Mouse (Mus musculus) embryonic facial prominence, embryonic 14.5 days (tissue): Measurements from ENCODE around the gene Crybg1. TPM values are rescaled to one million over a fixed set of nuclear protein-coding genes. Genes with fewer than 3 reads are reported as not detected.

ENCODE experiments used
- ATAC-seq: fragments of 200-750 bp; cut with Nextera tagmentation; 2 replicates; pipeline ENCODE4 v1.8.0; 2017; ENCODE audit warnings: low read depth, moderate number of reproducible peaks, moderate TSS enrichment
- DNase-seq: peaks from one replicate; pipeline ENCODE4 v3.0.0-alpha.2; 2015; ENCODE audit warnings: low spot score
- H3K27ac ChIP-seq: fragments of 300-500 bp; sonication (generic); replicated peaks from 2 replicates; pipeline ENCODE4 v1.5.1; 2014; ENCODE audit warnings: low read depth, mild to moderate bottlenecking, low read length, moderate library complexity
- H3K27me3 ChIP-seq: fragments of 300-500 bp; sonication (generic); replicated peaks from 2 replicates; pipeline ENCODE4 v1.6.1; 2014; ENCODE audit warnings: low read length; ENCODE audit not compliant: control insufficient read depth, insufficient read depth
- H3K36me3 ChIP-seq: fragments of 300-500 bp; sonication (generic); 2 replicates; pipeline ENCODE4 v1.6.1; 2014; ENCODE audit warnings: low read length, mixed read lengths; ENCODE audit not compliant: control insufficient read depth, insufficient read depth
- H3K4me1 ChIP-seq: fragments of 300-500 bp; sonication (generic); 2 replicates; pipeline ENCODE4 v1.6.1; 2014; ENCODE audit warnings: antibody characterized with exemption, low read length; ENCODE audit not compliant: control insufficient read depth, insufficient read depth
- H3K4me2 ChIP-seq: fragments of 300-500 bp; sonication (generic); 2 replicates; pipeline ENCODE4 v1.6.1; 2014; ENCODE audit warnings: low read depth, mild to moderate bottlenecking, low read length, moderate library complexity, mixed read lengths
- H3K4me3 ChIP-seq: fragments of 300-500 bp; sonication (generic); 2 replicates; pipeline ENCODE4 v1.5.1; 2014; ENCODE audit warnings: low read depth, mild to moderate bottlenecking, low read length
- H3K9ac ChIP-seq: fragments of 300-500 bp; sonication (generic); 2 replicates; pipeline ENCODE4 v1.6.1; 2014; ENCODE audit warnings: low read depth, mild to moderate bottlenecking, low read length, moderate library complexity, mixed read lengths
- H3K9me3 ChIP-seq: fragments of 300-500 bp; sonication (generic); 2 replicates; pipeline ENCODE4 v1.6.1; 2016; ENCODE audit warnings: low read length; ENCODE audit not compliant: control insufficient read depth
- WGBS: fragments of 180-500 bp; shearing (Covaris S2); extraction: QIAGEN DNeasy Blood & Tissue Kit; methylation state at CpG from one replicate; pipeline ENCODE4 v1.1.7; 2014; 5-methylcytosine and 5-hydroxymethylcytosine counted together
- polyA plus RNA-seq: library from polyadenylated mRNA; unstranded; fragments of >200 nt; fragmentation: Nextera tagmentation; extraction: Ambion mirVana; gene quantifications from 2 replicates; pipeline ENCODE4 v1.2.1, GENCODE M21; 2014

Crybg1 gene
- polyA plus RNA-seq, 1 experiment from 2014 or later, result 3.6 TPM

- Histone ChIP-seq H3K9me3 (no peaks in the 10 kb centered on the region), H3K4me3 (no peak overlapping the region), H3K27me3 (peaks cover 27% of the 10 kb centered on the region), H3K4me2 (no peak overlapping the region), H3K27ac (no peak overlapping the region), H3K36me3 (no peaks in the 10 kb centered on the region), H3K9ac (no peak overlapping the region), H3K4me1 (0 out of 2 replicates have a peak, but pooled peaks cover 3% of the 10 kb centered on the region)
- DNase-seq, result no peak
- ATAC-seq, result no peak
- 75% methylated on average over 8 of the region's 8 CpGs for WGBS
These were observed 150.1 kb downstream of the Crybg1 start for GRCm38 (mm10) chr10:43998503-43999082.

- Histone ChIP-seq H3K27ac (no peak overlapping the region), H3K4me3 (no peak overlapping the region), H3K9me3 (no peaks in the 10 kb centered on the region), H3K4me1 (no peaks in the 10 kb centered on the region), H3K27me3 (peaks cover 21% of the 10 kb centered on the region), H3K4me2 (no peak overlapping the region), H3K9ac (no peak overlapping the region), H3K36me3 (no peaks in the 10 kb centered on the region)
- ATAC-seq, result no peak
- WGBS, result 81% methylated on average over 9 of the region's 9 CpGs
- no peak for DNase-seq
These were observed 150.6 kb downstream of the Crybg1 start for GRCm38 (mm10) chr10:43998023-43998422.

DNA sequence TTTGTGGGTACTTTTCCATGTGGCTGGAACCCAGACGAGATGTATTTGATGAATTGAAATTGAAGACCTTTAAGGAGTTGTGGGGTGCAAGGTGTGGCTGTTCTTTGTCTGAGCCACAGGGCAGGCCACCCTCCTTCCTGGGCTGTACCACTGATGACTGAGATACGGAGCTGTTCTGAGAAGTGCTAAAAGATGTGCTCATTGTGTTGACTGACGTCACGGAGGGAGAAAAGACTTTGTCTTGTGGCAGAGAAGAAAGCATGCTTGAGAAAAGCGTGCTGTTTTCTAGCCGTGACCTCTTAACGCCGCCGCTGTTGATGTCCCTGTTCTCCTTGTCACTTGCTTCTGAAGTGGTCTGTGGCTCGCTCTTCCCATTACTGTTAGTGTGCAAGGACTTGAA is 151.4 kb downstream of the Crybg1 start:
- ATAC-seq (no peak), DNase-seq (no peak)
- no peak overlapping the region for H3K4me3 ChIP-seq
- H3K4me1 ChIP-seq, result no peaks in the 10 kb centered on the region
- no peak overlapping the region for H3K27ac ChIP-seq
- WGBS, result 84% methylated on average over 10 of the region's 10 CpGs
- no peaks in the 10 kb centered on the region for H3K9me3 ChIP-seq
- H3K36me3 ChIP-seq, result no peaks in the 10 kb centered on the region
- H3K9ac ChIP-seq, result no peak overlapping the region
- H3K4me2 ChIP-seq, result no peak overlapping the region
- H3K27me3 ChIP-seq, result peaks cover 14% of the 10 kb centered on the region

GRCm38 (mm10) chr10:43995858-43996650 is 152.6 kb downstream of the Crybg1 start:
- no peaks in the 10 kb centered on the region for H3K4me1 ChIP-seq
- ATAC-seq (no peak), DNase-seq (no peak)
- 68% methylated on average over 10 of the region's 10 CpGs for WGBS
- peaks cover 1% of the 10 kb centered on the region; the same call in 1 of the 2 replicates for H3K27me3 ChIP-seq
- no peak overlapping the region for H3K27ac ChIP-seq
- no peaks in the 10 kb centered on the region for H3K9me3 ChIP-seq
- H3K36me3 ChIP-seq, result no peaks in the 10 kb centered on the region
- H3K4me3 ChIP-seq, result no peak overlapping the region
- no peak overlapping the region for H3K9ac ChIP-seq
- H3K4me2 ChIP-seq, result no peak overlapping the region

- WGBS, result 35% methylated on average over 6 of the region's 6 CpGs
- no peaks in the 10 kb centered on the region for H3K9me3 ChIP-seq
- H3K4me2 ChIP-seq, result no peak overlapping the region
- DNase-seq (peak; percentile 47), ATAC-seq (peak; percentile 33; the same call in 1 of the 2 replicates)
- H3K27ac ChIP-seq, result no peak overlapping the region
- H3K9ac ChIP-seq, result no peak overlapping the region
- H3K4me1 ChIP-seq, result no peaks in the 10 kb centered on the region
- H3K27me3 ChIP-seq, result no peaks in the 10 kb centered on the region
- H3K36me3 ChIP-seq, result no peaks in the 10 kb centered on the region
- no peak overlapping the region for H3K4me3 ChIP-seq
These were observed 155.5 kb downstream of the Crybg1 start for GRCm38 (mm10) chr10:43993198-43993597.

GRCm38 (mm10) chr10:43992506-43992905 is 156.1 kb downstream of the Crybg1 start:
- H3K9ac ChIP-seq, result no peak overlapping the region
- 77% methylated on average over 5 of the region's 5 CpGs for WGBS
- ATAC-seq (no peak), DNase-seq (no peak)
- H3K9me3 ChIP-seq, result no peaks in the 10 kb centered on the region
- H3K4me1 ChIP-seq, result no peaks in the 10 kb centered on the region
- H3K4me2 ChIP-seq, result no peak overlapping the region
- H3K27ac ChIP-seq, result no peak overlapping the region
- H3K27me3 ChIP-seq, result no peaks in the 10 kb centered on the region
- no peak overlapping the region for H3K4me3 ChIP-seq
- H3K36me3 ChIP-seq, result no peaks in the 10 kb centered on the region

- H3K4me2 ChIP-seq, result no peak overlapping the region
- no peak for ATAC-seq
- 92% methylated on average over 5 of the region's 5 CpGs for WGBS
- H3K27ac ChIP-seq, result no peak overlapping the region
- no peaks in the 10 kb centered on the region for H3K9me3 ChIP-seq
- H3K9ac ChIP-seq, result no peak overlapping the region
- H3K4me3 ChIP-seq, result no peak overlapping the region
- DNase-seq, result no peak
- no peaks in the 10 kb centered on the region for H3K4me1 ChIP-seq
- H3K36me3 ChIP-seq, result no peaks in the 10 kb centered on the region
- H3K27me3 ChIP-seq, result no peaks in the 10 kb centered on the region
These were observed 157.4 kb downstream of the Crybg1 start for GRCm38 (mm10) chr10:43991268-43991667.

DNA sequence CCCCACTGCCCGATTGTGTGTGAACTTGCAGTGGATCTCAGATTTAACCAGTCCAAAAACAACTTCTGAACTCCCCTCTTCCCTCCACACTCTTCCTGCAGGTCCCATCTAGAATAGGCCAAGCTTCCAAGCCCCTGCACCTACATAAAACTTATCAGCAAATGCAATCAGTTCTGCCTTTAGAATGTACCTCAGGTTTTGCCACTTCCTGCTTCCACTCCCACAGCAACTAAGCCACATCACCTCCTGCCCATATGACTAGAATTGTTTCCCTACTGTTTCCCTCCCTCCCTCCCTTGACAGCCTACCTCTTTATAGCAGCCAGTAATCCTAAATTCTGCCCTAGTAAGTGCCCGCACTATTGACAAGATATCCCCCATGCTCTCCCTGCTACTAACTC is 164.8 kb downstream of the Crybg1 start:
- Histone ChIP-seq H3K4me2 (no peak overlapping the region), H3K4me1 (no peaks in the 10 kb centered on the region), H3K4me3 (no peak overlapping the region), H3K27me3 (no peaks in the 10 kb centered on the region), H3K9ac (no peak overlapping the region), H3K36me3 (no peaks in the 10 kb centered on the region), H3K9me3 (no peaks in the 10 kb centered on the region), H3K27ac (no peak overlapping the region)
- ATAC-seq (no peak), DNase-seq (no peak)
- 91% methylated on average over 2 of the region's 2 CpGs for WGBS

DNA sequence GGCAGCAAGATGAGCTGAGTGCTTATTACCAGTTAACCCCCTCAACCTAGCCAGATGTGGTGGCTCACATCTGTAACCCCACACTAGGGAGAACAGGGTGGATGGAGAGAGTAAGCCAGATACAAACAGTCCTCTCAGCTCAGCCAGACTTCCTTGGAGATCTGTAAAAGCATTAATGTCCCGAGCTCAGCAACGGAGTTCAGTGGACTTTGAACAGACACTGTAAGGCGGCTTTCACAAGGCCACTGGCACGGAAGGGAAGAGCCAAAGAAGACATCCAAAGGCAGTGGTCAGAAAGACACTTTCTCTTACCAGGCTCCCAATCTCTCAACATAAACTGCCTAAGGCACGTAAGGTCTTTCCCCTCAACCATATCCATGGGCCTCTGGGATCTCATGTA is 165.4 kb downstream of the Crybg1 start:
- H3K4me3 ChIP-seq, result no peak overlapping the region
- no peak overlapping the region for H3K9ac ChIP-seq
- WGBS, result 89% methylated on average over 5 of the region's 5 CpGs
- no peaks in the 10 kb centered on the region for H3K36me3 ChIP-seq
- ATAC-seq (no peak), DNase-seq (no peak)
- H3K4me2 ChIP-seq, result no peak overlapping the region
- no peak overlapping the region for H3K27ac ChIP-seq
- H3K4me1 ChIP-seq, result no peaks in the 10 kb centered on the region
- no peaks in the 10 kb centered on the region for H3K27me3 ChIP-seq
- H3K9me3 ChIP-seq, result no peaks in the 10 kb centered on the region
